Mouse (Mus musculus): ENCODE measurements around the gene Scrn3.

DNA sequence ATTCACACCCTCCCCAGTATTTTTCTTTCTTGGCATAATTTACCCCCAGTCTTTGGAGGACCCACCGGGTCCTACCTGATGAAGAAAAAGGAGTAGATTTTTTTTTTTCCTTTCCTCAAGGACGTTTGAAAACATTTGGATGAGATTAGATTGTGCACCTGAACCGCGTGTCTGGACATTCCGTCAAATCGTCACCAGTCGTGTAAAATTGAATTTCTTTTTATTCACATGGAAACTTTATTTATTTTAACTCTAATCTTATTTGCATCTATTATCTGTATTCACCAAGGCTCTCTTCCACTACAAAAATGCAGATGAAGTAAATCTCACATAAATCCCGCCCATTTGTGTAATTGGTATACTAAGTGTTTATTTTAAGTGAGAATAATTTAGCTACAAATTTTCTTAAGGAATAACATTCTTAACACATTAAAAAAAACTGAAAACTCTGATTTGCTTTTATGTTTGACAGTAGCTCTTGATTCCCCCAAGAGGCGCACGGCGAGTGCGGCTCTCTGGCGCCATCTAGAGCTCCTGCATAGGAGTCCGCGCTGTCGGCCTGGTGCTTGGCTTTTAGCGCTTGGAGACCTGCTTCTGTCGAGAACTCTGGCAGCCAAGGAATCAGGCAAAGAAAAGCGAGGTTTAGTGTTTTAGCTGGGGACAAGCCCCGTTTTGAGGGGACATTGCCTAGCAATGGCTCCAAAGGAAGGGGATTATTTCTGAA lies 34.1 kb upstream of the Scrn3 start:
- TF ChIP-seq POLR2A (IDR thresholded peaks at IDR 0.05; ENCODE audit: borderline replicate concordance, extremely low read depth, insufficient read depth, insufficient read length, poor library complexity, severe bottlenecking), result no peak
- peak; percentile 98 for TF ChIP-seq CTCF (IDR thresholded peaks at IDR 0.05; ENCODE audit: borderline replicate concordance, extremely low read depth, insufficient read depth, insufficient read length)
